Mouse (Mus musculus) naive thymus-derived CD4-positive, alpha-beta T cell, adult 2 months (primary cell): ENCODE data around the gene Hist1h2ag.
"Not testable (repeated sequence)": the region's sequence is repeated elsewhere in the genome, so short reads cannot be mapped to it uniquely, and the experiment has no call there.

Source experiments
- DNase-seq: peaks from one replicate; pipeline ENCODE4 v3.0.0-alpha.2; 2011; ENCODE audit warnings: low read depth

Gene Hist1h2ag

GRCm38 (mm10) chr13:22042568-22043502, at the start of gene Hist1h2ag, which contains the start of gene Hist1h2bj:
Gene Hist1h2ag (minus strand): TSS chr13:22042944.
Gene Hist1h2bj (plus strand): TSS chr13:22043214.
- DNase-seq, result peak; percentile 97

- DNase-seq, result not testable (repeated sequence)
Observed at GRCm38 (mm10) chr13:22084140-22084539, 41.4 kb upstream of the Hist1h2ag start, which contains the start of gene Vmn1r188. Gene Vmn1r188 (plus strand): TSS chr13:22084440.

GRCm38 (mm10) chr13:22063468-22063867, 20.7 kb upstream of the Hist1h2ag start:
- no peak for DNase-seq

DNA sequence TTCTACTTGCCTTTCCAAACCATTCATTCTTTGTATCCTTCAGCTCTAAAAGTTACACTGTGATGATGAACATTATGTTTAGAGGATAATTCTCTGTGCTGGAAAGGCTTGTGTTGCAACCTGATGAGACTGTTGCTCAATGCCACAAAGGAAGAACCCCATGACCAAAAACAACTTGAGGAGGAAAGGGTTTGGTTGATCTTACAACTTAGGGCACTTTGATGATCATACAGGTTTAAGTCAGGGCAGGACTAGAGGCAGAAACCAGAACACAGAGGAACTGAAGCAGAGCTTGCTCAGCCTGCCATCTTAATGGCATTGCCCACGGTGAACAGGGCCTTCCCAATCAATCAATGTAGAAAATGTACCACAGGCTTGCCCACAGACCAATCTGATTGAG, 18.7 kb upstream of the Hist1h2ag start:
- DNase-seq, result no peak

- DNase-seq, result no peak
Observed at GRCm38 (mm10) chr13:22053754-22054153, 11.0 kb upstream of the Hist1h2ag start.

GRCm38 (mm10) chr13:22051523-22051859, 8.7 kb upstream of the Hist1h2ag start:
- no peak for DNase-seq

GRCm38 (mm10) chr13:22050591-22051522, 8.1 kb upstream of the Hist1h2ag start:
- peak; percentile 90 for DNase-seq

DNA sequence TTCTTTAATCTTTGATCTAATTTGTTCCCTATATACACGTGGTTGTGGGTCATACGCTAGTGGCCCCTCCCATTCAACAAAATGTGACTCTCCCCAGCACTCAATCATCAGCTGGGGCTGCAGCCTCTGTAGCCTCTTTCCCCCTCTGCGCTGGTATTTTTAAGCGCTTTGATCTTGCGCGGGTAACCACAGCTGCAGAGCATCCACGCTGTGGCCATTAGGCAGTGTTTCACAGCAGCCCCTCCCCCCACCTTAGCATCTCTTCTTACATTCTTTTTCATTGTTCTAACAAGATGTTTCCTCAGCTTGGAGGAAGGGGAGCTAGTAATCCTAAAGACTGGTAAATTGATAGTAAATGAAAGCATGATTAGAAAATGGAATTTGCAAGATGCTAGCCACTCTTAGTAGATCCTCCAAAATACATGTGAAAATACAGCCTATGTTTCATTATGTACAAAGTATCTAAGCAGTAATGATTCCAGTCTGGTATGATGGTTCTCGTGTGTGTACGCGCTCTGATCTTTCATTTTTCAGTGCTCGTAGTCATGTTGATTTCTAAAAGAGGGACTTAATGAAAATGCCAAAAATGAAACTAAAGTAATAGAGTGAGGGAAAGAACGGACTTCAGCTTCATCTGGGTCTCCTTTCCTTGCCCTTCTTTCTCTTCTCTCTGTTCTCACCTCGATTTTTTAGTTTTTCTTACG, 7.1 kb upstream of the Hist1h2ag start:
- DNase-seq, result peak; percentile 75

DNA sequence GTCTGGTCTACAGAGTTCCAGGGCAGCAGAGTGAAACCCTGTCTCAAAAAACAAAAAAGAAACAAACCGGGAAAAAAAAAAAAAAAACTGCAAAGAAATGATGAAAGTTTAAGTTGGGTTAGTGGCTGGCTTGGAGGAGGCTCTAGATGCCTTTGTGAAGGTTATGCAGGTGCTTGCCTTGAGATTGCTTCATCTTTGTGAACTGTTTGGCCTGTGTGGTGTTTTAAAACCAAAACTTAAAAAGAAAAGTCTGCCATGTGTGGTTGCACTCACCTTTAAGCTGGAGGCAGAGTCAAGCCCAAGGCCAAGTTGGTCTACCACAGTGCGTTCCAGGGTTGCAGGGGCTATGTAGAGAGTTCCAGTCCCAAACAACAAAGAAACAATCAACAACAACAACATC, 6.3 kb upstream of the Hist1h2ag start:
- no peak for DNase-seq

DNA sequence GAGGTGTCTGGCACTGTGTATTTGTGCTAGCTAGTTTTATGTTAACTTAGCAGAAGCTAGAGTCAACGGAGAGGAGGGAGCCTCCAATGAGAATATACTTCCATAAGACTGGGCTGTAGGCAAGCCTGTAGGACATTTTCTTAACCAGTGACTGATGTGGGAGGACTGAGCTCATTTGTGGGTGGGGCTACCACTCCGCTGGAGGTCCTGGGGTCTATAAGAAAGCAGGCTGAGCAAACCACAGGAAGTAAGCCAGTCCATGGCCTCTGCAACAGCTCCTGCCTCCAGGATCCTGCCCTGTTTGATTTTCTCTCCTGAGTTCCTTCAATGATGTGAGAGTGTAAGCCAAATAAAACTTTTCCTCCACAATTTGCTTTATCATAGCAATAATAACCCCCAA, 2.6 kb upstream of the Hist1h2ag start:
- no peak for DNase-seq

- DNase-seq, result no peak
Observed at GRCm38 (mm10) chr13:22044432-22045155, 1.9 kb upstream of the Hist1h2ag start.

DNA sequence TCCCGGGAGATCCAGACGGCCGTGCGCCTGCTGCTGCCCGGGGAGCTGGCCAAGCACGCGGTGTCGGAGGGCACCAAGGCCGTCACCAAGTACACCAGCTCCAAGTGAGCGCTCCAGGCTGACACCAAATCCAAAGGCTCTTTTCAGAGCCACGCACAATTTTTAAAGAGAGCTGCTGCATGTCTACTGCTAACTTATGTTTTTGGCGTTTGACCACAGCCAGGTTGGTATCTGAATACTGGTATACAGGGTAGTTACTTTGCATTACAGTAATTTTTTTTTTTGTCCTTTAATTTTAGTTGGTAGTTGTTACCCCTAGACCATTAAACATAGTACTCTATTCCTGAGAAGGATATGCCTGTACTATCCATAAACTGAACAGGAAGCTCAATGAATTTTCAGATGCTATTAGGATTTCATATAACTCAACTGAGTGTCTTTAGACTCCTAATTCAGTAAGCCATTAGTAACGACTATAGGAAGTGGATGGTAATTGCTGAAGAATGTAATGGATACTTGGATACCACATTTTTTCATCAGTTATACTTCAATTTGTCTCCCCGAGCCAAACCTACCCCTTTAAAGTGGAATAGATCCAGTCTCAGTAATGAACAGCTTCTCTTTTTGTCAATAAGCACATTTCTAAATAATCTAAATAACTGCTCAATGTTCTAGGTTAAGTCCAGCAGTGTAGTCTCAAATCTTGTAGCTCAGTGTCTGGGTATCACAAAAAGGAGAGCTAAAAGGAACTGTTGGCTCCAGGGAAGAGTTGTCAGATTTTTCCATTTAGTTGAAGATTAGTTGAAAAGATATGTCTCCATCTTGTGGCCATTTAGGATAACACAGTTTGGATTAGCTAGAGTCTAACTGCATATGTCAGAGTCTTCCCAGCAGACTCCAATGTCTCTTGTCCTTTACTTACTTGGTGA, 1.0 kb upstream of the Hist1h2ag start:
- DNase-seq, result peak; percentile 82

GRCm38 (mm10) chr13:22041651-22042567, 835 bp downstream of the Hist1h2ag start:
- DNase-seq, result peak; percentile 50

DNA sequence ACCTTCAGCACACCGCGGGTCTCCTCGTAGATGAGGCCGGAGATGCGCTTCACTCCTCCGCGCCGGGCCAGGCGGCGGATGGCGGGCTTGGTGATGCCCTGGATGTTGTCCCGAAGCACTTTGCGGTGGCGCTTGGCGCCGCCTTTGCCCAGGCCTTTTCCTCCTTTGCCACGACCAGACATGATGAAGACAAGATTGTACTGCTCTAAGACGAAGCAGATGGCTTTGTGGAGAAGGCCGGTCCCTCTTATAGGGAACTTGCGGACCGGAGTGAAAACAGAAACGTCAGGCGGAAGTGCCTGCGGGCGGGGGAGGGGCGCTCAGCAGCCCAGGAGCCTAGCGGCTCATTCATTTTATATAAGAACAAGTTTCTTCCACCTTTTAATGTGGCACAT, 1.6 kb downstream of the Hist1h2ag start, which contains the start of gene Hist1h4i:
TSS of gene Hist1h4i (minus strand) at position 221 of the 395 bp plus-strand sequence.
- DNase-seq, result peak; percentile 94

DNA sequence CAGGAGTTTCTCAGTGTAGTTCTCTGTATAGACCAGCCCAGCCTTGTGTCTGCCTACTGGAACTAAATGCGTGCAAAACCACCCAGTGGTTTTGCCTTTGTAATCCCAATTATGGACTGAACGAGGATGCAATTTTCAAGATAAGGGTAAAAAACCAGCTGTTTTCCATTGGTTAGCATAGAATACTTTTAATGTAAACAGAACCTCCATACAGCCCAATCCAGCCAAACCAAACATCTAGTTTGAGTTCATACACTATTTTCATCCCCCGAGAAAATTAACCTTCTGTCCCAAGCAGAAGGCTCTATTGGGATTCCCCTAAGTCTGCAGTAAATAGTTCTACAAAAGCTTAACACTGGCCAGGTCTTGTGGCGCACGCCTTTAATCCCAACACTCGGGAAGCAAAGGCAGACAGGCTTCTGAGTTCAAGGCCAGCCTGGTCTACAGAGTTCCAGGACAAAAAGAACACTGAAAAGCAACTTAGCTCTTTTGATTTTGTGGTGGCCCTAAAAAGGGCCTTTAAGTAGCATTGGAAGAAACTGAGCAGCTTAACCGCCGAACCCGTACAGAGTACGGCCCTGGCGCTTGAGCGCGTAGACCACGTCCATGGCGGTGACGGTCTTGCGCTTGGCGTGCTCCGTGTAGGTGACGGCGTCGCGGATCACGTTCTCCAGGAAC, 2.1 kb downstream of the Hist1h2ag start:
- peak; percentile 64 for DNase-seq

DNA sequence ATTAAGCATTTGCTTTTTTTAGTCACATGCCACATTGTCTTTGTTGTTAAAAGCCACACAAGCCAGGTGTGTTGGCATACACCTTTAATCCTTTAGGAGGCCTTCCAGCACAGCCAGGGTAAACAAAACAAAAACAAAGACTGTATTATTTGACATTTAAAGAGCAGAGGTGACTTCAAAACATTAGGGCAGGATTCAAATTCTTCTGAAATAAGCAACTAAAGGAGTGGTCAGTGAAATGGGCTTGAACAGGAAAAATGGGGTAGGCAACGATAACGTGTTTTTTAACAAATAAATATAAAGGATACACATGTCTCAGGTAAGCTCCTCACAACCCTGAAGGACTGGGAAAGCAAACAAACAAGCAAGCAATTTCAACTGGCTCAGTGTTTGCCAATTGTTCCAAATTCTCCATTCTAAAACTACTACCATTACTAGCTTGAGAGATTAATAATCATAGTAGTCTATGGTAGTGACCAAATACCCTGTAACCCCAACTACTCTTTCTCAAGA, 2.7 kb downstream of the Hist1h2ag start:
- peak; percentile 9 for DNase-seq

DNA sequence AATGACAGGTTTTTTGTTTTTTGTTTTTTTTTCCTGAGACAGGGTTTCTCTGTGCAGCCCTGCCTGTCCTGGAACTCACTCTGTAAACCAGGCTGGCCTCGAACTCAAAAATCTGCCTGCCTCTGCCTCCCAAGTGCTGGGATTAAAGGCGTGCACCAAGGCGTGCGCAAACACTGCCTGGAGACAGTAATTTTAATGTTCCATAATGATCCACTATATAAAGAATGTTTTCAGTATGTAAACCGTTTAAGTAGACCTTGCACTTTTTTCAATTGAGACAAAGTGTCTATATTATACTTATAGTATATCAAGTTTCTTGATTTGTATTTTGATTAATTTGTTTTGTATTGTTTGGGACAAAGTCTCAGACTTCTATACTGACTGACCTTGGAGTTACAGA, 3.4 kb downstream of the Hist1h2ag start:
- no peak for DNase-seq

GRCm38 (mm10) chr13:22037415-22037814, 5.3 kb downstream of the Hist1h2ag start:
- DNase-seq, result no peak
